Mouse (Mus musculus): Measurements from ENCODE around the gene Vgf.

The Vgf gene

GRCm38 (mm10) chr5:137072079-137072960, 46.1 kb downstream of the Vgf start, which contains the start of gene Serpine1:
Gene Serpine1, minus strand, starts transcription at chr5:137072268.
- DNase-seq (ENCODE audit: low spot score) = peak; percentile 65

DNA sequence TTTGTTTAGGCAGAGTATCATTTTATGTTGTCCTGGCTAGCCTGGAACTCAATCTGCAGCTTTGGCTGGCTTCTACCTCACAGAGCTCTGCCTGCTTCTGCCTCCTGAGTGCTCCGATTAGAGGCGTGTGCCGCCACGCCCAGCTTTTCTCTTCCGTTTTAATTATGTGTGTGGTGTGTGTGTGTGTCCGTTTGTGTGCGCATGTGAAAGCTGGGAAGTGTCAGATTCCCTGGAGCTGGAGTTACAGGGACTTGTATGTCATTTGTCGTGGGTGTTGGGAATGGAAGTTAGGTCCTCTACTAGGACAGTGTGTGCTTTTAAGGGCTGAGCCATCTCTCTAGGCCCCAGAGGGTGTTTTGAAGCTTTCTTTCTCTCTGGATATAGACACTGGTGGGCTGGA, 46.9 kb downstream of the Vgf start:
- DNase-seq (ENCODE audit: low spot score) = no peak

- peak; percentile 20 for DNase-seq (ENCODE audit: low spot score)
Observed at GRCm38 (mm10) chr5:137074191-137074651, 48.0 kb downstream of the Vgf start.

- DNase-seq (ENCODE audit: low spot score) = no peak
Observed at GRCm38 (mm10) chr5:137075726-137076125, 49.5 kb downstream of the Vgf start.

- peak; percentile 58 for DNase-seq (ENCODE audit: low spot score)
Observed at GRCm38 (mm10) chr5:137076191-137076930, 50.2 kb downstream of the Vgf start.

GRCm38 (mm10) chr5:137077187-137077586, 51.0 kb downstream of the Vgf start:
- no peak for DNase-seq (ENCODE audit: low spot score)

GRCm38 (mm10) chr5:137078041-137078440, 51.8 kb downstream of the Vgf start:
- no peak for DNase-seq (ENCODE audit: low spot score)

- no peak for DNase-seq (ENCODE audit: low spot score)
Observed at GRCm38 (mm10) chr5:137078616-137079015, 52.4 kb downstream of the Vgf start.

DNA sequence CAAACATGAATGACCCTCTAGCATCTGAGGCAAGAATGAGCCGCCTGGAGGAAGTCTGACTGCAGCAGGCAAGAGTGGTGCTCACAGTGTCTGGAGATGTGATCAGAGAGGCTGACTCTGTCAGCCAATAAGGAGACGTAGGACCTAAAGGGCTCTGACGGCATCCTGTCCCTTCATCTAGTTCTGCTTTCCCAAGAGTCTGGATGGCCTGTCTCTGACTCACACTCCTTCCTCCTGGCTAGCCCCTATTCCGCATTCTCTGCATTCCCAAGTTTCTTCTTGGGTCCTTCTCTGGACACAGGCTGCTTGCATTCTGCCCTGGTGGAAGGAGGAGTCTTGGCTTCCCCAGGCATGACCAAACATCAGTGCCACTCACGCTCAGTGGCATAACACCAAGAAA, 53.7 kb downstream of the Vgf start:
- DNase-seq (ENCODE audit: low spot score) = no peak

Data from layer of hippocampus, adult 11-12 months (tissue).